21 mouse cellular contexts compared by ENCODE assay signal in genomic region chr19:36388502-36388901, GRCm38 (mm10). TPM values are rescaled to one million over a fixed set of nuclear protein-coding genes. Genes with fewer than 3 reads are reported as not detected.
A peak's percentile ranks its signal among the peaks of the same experiment; 100 is the strongest.
DNase-seq lines count a peak whose midpoint lies in the region; ATAC-seq and TF ChIP-seq lines count a peak whose summit lies in the region.
"Had no signal": no experiment of that assay in that cellular context is flagged by ENCODE, and none has a peak within 500 bp of the region (broad histone marks: within the 10 kb centered on the region; RNA-seq: fewer than 3 reads in every experiment).

No protein-coding gene starts in this region.

- TF ChIP-seq CTCF in hindbrain, postnatal 0 days (IDR thresholded peaks at IDR 0.05; ENCODE audit: low read depth): no peak
- no peak for TF ChIP-seq CTCF in brain, embryonic 14.5 days (IDR thresholded peaks at IDR 0.05; ENCODE audit: borderline replicate concordance, extremely low read depth, insufficient read depth, insufficient read length)
- TF ChIP-seq CTCF in cerebellum, adult 2 months (IDR thresholded peaks at IDR 0.05; ENCODE audit: borderline replicate concordance, insufficient read depth, low read depth, low read length): no peak

- H3K4me1 ChIP-seq in hindbrain, postnatal 0 days (ENCODE audit: insufficient read depth, low read length): no peaks in the 10 kb centered on the region
- 0 out of 2 replicates have a peak, but pooled peaks cover 4% of the 10 kb centered on the region for H3K4me1 ChIP-seq in hindbrain, embryonic 10.5 days (replicated peaks)
- no peaks in the 10 kb centered on the region; the same call in none of the 2 replicates for H3K4me1 ChIP-seq in cerebellum, adult 2 months (ENCODE audit: control insufficient read depth, insufficient read depth, low read length)
- H3K4me1 ChIP-seq: embryonic facial prominence, embryonic 12.5 days; limb, embryonic 12.5 days; liver, embryonic 12.5 days had no signal

- H3K9ac ChIP-seq in hindbrain, postnatal 0 days (replicated peaks; ENCODE audit: low read length): no peak overlapping the region
- H3K9ac ChIP-seq: embryonic facial prominence, embryonic 12.5 days; heart, embryonic 12.5 days; limb, embryonic 12.5 days; liver, embryonic 12.5 days had no signal

- H3K36me3 ChIP-seq in hindbrain, postnatal 0 days (ENCODE audit: insufficient read depth, low read length): no peaks in the 10 kb centered on the region
- no peaks in the 10 kb centered on the region for H3K36me3 ChIP-seq in hindbrain, embryonic 10.5 days
- H3K36me3 ChIP-seq: embryonic facial prominence, embryonic 12.5 days; heart, embryonic 12.5 days; limb, embryonic 12.5 days; liver, embryonic 12.5 days had no signal

- H3K27me3 ChIP-seq in hindbrain, postnatal 0 days (ENCODE audit: insufficient read depth, low read length): no peaks in the 10 kb centered on the region
- H3K27me3 ChIP-seq in hindbrain, embryonic 10.5 days (ENCODE audit: insufficient read depth, poor library complexity, severe bottlenecking): no peaks in the 10 kb centered on the region
- no peaks in the 10 kb centered on the region; the same call in 1 of the 2 replicates for H3K27me3 ChIP-seq in cerebellum, adult 2 months (ENCODE audit: control insufficient read depth, insufficient read depth, low read length)
- H3K27me3 ChIP-seq: embryonic facial prominence, embryonic 12.5 days; heart, embryonic 12.5 days; limb, embryonic 12.5 days; liver, embryonic 12.5 days had no signal

- no peaks in the 10 kb centered on the region for H3K9me3 ChIP-seq in hindbrain, postnatal 0 days (ENCODE audit: low read length)
- H3K9me3 ChIP-seq in hindbrain, embryonic 10.5 days: no peaks in the 10 kb centered on the region
- H3K9me3 ChIP-seq: embryonic facial prominence, embryonic 12.5 days; heart, embryonic 12.5 days; limb, embryonic 12.5 days; liver, embryonic 12.5 days had no signal

- H3K27ac ChIP-seq in hindbrain, postnatal 0 days: no peak overlapping the region
- H3K27ac ChIP-seq in hindbrain, embryonic 10.5 days: no peak overlapping the region
- H3K27ac ChIP-seq in cerebellum, adult 2 months (ENCODE audit: insufficient read depth, low read length): no peak overlapping the region
- H3K27ac ChIP-seq: embryonic facial prominence, embryonic 12.5 days; limb, embryonic 12.5 days; liver, embryonic 12.5 days had no signal

- DNase-seq in hindbrain, postnatal 0 days (ENCODE audit: low spot score): peak; percentile 68
- no peak for DNase-seq in hindbrain, embryonic 10.5 days (ENCODE audit: low spot score)
- peak; percentile 18 for DNase-seq in brain, embryonic 14.5 days (ENCODE audit: low read depth)
- peak; percentile 74 to 83 for DNase-seq in cerebellum, adult 2 months
- peak; percentile 69 to 80 for DNase-seq in cerebellum, postnatal 36 days
- DNase-seq in urinary bladder, adult 2 months (ENCODE audit: low spot score): no peak
- no peak for DNase-seq in right cerebral cortex, postnatal 14 days
- DNase-seq: adrenal gland, postnatal 10 days; kidney, adult 18-20 months; kidney, postnatal 14 days; lung, adult 2 months; lung, postnatal 4 days; right cerebral cortex, adult 18-20 months; spleen, adult 18-20 months; thymus, postnatal 36 days had no signal

- no peak for TF ChIP-seq POLR2A in brain, embryonic 14.5 days (IDR thresholded peaks at IDR 0.05; ENCODE audit: borderline replicate concordance, extremely low read depth, insufficient read depth, insufficient read length, poor library complexity, severe bottlenecking)
- no peak for TF ChIP-seq POLR2A in cerebellum, adult 2 months (IDR thresholded peaks at IDR 0.05; ENCODE audit: borderline replicate concordance, insufficient read depth, low read length)

- H3K4me2 ChIP-seq in hindbrain, postnatal 0 days (ENCODE audit: low read depth, low read length): no peak overlapping the region
- H3K4me2 ChIP-seq: embryonic facial prominence, embryonic 12.5 days; heart, embryonic 12.5 days; limb, embryonic 12.5 days; liver, embryonic 12.5 days had no signal

- no peak overlapping the region for H3K4me3 ChIP-seq in hindbrain, postnatal 0 days (ENCODE audit: low read length)
- H3K4me3 ChIP-seq in hindbrain, embryonic 10.5 days: no peak overlapping the region
- H3K4me3 ChIP-seq in cerebellum, adult 2 months (replicated peaks; ENCODE audit: insufficient read depth, low read depth, low read length): no peak overlapping the region
- H3K4me3 ChIP-seq: embryonic facial prominence, embryonic 12.5 days; heart, embryonic 12.5 days; limb, embryonic 12.5 days; liver, embryonic 12.5 days had no signal

- ATAC-seq in hindbrain, postnatal 0 days: peak; percentile 78
- ATAC-seq: activated CD4-positive, CD25-positive, alpha-beta regulatory T cell, adult 4 months; forebrain, embryonic 16.5 days; liver, embryonic 12.5 days had no signal

- 67% methylated on average over 5 of the region's 5 CpGs for WGBS in hindbrain, postnatal 0 days
- WGBS in hindbrain, embryonic 10.5 days: 83% methylated on average over 5 of the region's 5 CpGs
- WGBS in cerebellum, adult 2 months: 19% methylated on average over 5 of the region's 5 CpGs

RNA-seq across cellular contexts. Expression of gene Pcgf5, which starts 40.4 kb away (rescaled TPM):
- total RNA-seq in hindbrain, postnatal 0 days (2014; rRNA removed): 2.9 and 8.5 TPM in 2 replicates
- 7.6 and 7.7 TPM in 2 replicates for polyA plus RNA-seq in hindbrain, postnatal 0 days (2015; fragmentation: Nextera tagmentation; extraction: Ambion mirVana)
- 11.4 and 11.8 TPM in 2 replicates for polyA plus RNA-seq in hindbrain, embryonic 10.5 days (2016; fragmentation: Nextera tagmentation; extraction: Ambion mirVana)
- polyA plus RNA-seq in brain, embryonic 14.5 days (2012; rRNA removed): 5.4 and 6.0 TPM in 2 replicates
- 11.5 and 12.3 TPM in 2 replicates for polyA plus RNA-seq in cerebellum, adult 2 months (2012; rRNA removed)
- 18.9 and 24.6 TPM in 2 replicates for polyA plus RNA-seq in urinary bladder, adult 2 months (2012; rRNA removed)

Comparison
In these comparisons a context has a peak if more than half of its experiments do, and no peak if none do; other contexts are left out.
1. DNase-seq: peak in hindbrain, postnatal 0 days (single experiment), brain, embryonic 14.5 days (single experiment), cerebellum, adult 2 months (2 of 2) and cerebellum, postnatal 36 days (2 of 2); none in hindbrain, embryonic 10.5 days (single experiment), urinary bladder, adult 2 months (single experiment) and right cerebral cortex, postnatal 14 days (single experiment).